Mouse (Mus musculus) brain, embryonic 14.5 days (tissue): Measurements from ENCODE around the gene Cmbl. TPM values are rescaled to one million over a fixed set of nuclear protein-coding genes. Genes with fewer than 3 reads are reported as not detected.

Source experiments
- DNase-seq: peaks from one replicate; pipeline ENCODE4 v3.0.0-alpha.2; 2011; ENCODE audit warnings: low read depth
- CTCF ChIP-seq: fragments of 200-500 bp; IDR thresholded peaks from 2 replicates; pipeline ENCODE4 v1.5.1; 2012; ENCODE audit warnings: inconsistent platforms, mild to moderate bottlenecking, moderate library complexity, borderline replicate concordance; ENCODE audit not compliant: insufficient read depth, insufficient read length; ENCODE audit errors: extremely low read depth
- POLR2A ChIP-seq: fragments of 200-500 bp; IDR thresholded peaks from 2 replicates; pipeline ENCODE4 v1.6.1; 2012; ENCODE audit warnings: mild to moderate bottlenecking, inconsistent platforms, borderline replicate concordance; ENCODE audit not compliant: poor library complexity, insufficient read depth, insufficient read length, severe bottlenecking; ENCODE audit errors: extremely low read depth
- polyA plus RNA-seq: library from polyadenylated mRNA; depleted of rRNA; stranded (reverse); fragments of >200 nt; gene quantifications from 2 replicates; pipeline ENCODE4 v1.2.3, GENCODE M21; 2012; rRNA removed

Gene Cmbl
- polyA plus RNA-seq: 5.3 and 7.4 TPM in 2 replicates

DNA sequence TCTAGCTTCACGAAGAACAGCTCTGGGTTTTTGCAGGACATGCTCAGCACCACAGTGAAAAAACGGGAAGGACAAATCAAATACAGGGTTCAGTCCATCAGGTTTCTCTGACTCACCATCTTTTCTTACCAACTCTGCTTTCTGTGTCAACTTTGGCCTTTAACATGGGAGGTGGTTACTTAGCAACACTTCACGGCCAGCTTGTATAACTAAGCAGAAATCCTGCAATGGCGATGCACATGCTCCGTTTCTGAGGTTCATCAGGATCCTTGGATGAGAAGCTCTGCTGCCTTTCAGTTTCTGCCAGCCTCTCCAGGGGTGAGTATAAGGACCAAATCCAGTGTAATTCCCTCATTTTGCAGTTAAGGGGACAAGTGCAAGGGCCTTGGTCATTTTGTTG lies at the start of gene Cmbl:
Cmbl (plus strand) TSS at position 206 of the 400 bp plus-strand sequence.
- no peak for DNase-seq

GRCm38 (mm10) chr15:31517186-31517585 lies 48.0 kb upstream of the Cmbl start:
- no peak for DNase-seq

More for the DNA sequence above, at the start of gene Cmbl:
- TF ChIP-seq POLR2A (no peak), CTCF (no peak)

DNA sequence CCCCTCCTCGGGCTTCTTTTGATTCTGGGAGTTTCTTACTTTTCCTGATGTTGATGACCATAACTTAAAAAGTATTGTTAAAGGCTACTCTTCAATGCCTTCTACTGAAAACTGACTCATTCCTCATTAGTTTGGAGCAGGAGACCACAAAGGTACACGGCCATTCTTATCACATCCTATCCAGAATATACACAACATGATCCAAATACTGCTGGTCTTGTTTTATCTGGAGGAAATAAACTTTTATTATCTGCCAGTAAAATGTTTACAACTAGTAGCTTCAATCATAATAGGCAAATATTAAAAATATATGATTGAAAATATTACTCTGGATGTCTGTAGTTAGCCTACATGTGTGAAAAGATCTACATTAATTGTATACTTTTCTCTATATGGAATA lies 46.8 kb upstream of the Cmbl start:
- TF ChIP-seq POLR2A: no peak
- TF ChIP-seq CTCF: no peak
- DNase-seq: no peak

More at GRCm38 (mm10) chr15:31517186-31517585, 48.0 kb upstream of the Cmbl start:
- TF ChIP-seq CTCF: no peak
- TF ChIP-seq POLR2A: no peak

DNA sequence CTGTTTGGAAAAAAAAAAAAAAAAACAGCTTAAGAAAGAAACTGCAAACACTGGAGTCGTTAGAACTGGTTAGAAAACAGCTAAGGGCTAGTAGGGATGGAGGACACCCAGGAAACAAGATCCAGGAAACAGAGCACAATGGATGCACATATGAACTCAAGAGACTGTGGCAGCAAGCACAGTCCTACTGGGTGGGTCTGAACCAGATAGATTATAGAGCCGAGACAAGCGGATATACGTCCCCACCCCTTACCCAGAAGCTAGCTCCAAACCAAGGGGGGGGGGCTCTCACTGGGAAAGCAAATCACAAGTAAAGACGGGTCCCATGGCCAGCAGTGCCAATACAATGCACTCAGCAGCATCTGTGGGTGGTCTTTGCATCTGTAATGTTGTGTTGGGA lies 46.2 kb upstream of the Cmbl start:
- DNase-seq: no peak
- TF ChIP-seq CTCF: no peak

- no peak for TF ChIP-seq POLR2A
- TF ChIP-seq CTCF: no peak
- no peak for DNase-seq
These were observed 38.7 kb upstream of the Cmbl start for GRCm38 (mm10) chr15:31526463-31526862.

GRCm38 (mm10) chr15:31528477-31528876 lies 36.7 kb upstream of the Cmbl start:
- no peak for DNase-seq
- TF ChIP-seq CTCF (no peak), POLR2A (no peak)

- no peak for TF ChIP-seq CTCF
- no peak for TF ChIP-seq POLR2A
- DNase-seq: no peak
These were observed 36.1 kb upstream of the Cmbl start for GRCm38 (mm10) chr15:31529103-31529502.

DNA sequence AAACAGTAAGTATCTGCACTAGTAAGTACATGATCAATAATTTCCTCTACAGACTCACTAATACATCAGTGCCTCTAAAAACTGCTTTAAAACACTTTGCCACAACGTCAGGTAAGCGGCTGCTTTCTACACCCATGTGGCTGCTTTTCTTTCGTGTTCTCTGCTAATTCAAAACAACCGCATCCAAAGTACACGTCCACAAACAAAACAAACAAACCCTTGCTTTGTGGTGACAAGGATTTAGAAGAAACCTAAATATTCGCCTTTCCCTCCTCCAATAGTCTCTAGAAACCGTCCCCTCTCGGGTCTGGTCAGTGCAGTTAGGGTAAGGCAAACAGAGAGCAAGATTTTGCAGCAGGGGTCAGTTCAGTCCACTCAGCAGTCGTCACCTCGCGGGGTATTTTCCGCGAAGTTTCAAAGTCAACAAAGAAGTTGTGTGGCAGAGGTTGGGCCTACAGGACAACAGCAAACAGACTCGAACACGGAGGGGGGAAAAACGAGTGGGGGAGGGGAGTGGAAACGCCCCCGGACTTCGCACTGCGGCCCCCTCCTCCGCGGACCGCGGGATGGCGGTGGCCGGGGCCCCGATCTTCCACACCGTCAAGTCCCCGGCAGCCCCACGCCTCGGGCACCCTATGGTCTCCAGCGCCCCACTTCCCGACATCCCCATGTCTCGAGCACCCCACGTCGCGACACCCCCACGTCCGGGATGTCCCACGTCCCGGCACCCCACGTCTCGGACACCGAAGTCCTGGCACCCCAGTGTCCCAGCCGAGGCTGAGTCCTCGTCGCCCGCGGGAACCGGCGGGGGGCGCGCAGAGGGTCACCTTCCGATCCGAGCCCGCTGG lies 35.2 kb upstream of the Cmbl start:
- TF ChIP-seq CTCF (no peak), POLR2A (no peak)
- DNase-seq: peak; percentile 49

- no peak for TF ChIP-seq CTCF
- TF ChIP-seq POLR2A: peak; percentile 81; the same call in 1 of the 2 replicates
- DNase-seq: peak; percentile 98
These were observed 34.3 kb upstream of the Cmbl start, which contains the start of gene March6 for GRCm38 (mm10) chr15:31530659-31531445. TSS of gene March6 (minus strand) at chr15:31531053.

GRCm38 (mm10) chr15:31531446-31532330 lies 33.5 kb upstream of the Cmbl start:
- TF ChIP-seq POLR2A: no peak
- TF ChIP-seq CTCF: no peak

GRCm38 (mm10) chr15:31532331-31533021 lies 32.7 kb upstream of the Cmbl start:
- TF ChIP-seq POLR2A (no peak), CTCF (no peak)
- DNase-seq: no peak

More at GRCm38 (mm10) chr15:31531446-31532330, 33.5 kb upstream of the Cmbl start:
- DNase-seq: no peak

DNA sequence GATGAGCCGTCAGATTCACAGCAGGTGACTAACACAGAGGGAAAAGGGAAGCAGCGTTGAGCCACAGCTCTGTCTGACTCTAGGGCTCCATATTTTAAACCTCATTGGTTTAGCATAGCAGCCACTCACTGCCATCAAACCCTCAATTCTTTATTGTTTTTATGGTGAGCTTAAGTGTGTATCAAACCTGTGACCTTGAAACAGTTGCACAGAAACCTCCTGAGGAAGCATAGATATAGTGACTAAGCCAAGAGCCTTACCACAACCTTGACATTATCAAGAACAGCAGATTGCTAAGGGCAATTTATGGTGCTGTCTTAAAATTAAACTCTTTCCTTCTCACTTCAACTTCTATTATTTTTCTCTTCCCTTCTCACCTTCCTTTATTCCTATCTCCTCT lies 31.7 kb upstream of the Cmbl start:
- no peak for TF ChIP-seq CTCF
- no peak for TF ChIP-seq POLR2A
- no peak for DNase-seq
